Mouse (Mus musculus): ENCODE data around the gene Stk39.

Stk39 gene

DNA sequence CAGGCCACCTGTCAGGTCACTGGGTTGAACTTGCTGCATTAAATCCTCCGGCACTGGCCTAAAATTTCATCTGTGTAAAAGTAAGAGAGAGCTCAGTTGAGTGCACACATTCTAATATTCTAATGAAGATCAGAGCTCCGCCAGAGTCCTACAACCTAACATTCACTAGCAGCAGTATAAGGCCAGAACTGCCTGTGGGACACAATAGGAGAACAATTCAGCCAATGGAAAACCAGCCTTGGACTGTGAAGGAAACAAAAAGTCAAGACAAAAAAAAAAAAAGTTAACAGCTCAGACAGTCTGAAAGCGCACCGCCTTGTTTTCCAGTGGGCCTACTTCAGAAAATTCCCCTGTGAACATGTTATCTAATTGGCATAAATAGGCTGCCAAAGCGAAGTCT is 137.1 kb downstream of the Stk39 start:
- no peak for DNase-seq

DNA sequence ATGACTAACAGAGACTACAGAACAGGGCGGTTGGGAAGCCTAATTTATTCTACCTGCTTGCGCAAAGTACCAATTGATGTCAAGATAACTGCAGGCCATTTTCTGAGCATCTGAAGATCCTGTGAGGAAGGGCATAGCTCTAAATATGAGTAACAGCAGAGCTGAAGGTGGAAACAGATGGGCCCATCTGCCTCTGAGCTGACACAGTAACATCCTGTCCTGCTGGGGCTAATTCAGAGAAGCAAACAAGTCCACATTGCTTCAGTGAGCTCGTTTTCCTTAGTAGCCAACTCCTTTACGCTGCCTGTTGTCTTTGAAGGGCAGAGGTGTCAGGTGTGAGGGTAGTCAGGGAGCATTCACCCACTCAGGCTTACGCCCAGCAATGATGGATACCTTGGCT is 146.8 kb downstream of the Stk39 start:
- DNase-seq = no peak

DNA sequence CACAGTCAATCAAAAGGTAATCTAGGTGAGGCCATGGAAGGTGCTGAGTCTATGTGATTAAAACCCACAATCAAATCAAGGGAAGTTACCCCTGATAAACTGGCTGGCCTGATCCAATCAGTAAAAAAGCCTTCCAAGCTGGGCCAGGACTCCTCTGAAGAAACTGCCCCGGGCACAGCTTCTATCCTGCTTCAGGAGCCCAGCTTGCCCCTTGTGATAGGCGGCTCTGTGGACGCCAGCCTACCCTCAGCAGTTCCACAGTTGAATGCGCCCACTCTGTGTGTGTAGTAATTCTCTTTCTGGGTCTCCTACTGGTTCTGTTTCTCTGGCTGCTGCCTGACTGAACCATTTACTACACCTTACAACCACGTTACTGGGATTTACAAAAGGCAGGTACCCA is 150.8 kb downstream of the Stk39 start:
- DNase-seq = no peak

DNA sequence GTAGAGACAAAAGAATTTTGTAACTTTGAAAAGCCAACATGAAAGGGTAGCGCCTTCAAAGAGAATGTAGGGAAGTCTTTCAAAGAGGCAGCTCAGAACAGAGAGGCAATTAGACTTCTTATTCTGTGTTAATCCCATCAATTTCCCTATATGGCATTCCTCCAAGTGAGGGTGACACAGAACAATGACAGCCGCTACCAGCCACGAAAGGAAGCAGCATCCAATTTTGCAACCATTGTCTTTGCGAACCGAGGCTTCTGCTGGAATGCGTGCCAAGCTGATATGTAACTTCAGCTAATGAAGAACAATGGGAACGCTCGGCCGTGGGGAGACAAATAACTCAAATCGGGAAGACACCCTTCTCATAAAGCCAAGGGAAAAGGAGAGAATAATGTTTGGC is 151.4 kb downstream of the Stk39 start:
- no peak for DNase-seq

- no peak for DNase-seq
These were observed 153.6 kb downstream of the Stk39 start for GRCm38 (mm10) chr2:68318452-68318851.

DNA sequence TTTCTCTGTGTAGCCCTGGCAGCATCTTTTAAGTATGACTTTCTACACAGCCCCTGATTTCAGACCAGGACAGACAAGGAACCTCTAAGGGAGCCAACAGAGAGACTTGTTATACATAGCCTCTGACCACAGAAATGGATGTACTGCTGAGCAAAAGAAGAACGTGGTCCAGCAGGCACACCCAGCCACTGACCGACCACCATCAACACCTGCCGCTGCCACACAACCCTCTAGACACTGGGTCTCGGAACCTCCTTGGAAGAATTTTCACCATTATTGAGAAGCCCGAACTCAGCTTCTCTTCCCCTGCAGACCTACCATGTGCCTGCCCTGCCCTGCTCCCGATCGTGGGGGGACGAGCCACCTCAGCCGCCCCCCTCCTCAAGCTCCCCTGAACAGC is 154.2 kb downstream of the Stk39 start:
- DNase-seq = no peak

DNA sequence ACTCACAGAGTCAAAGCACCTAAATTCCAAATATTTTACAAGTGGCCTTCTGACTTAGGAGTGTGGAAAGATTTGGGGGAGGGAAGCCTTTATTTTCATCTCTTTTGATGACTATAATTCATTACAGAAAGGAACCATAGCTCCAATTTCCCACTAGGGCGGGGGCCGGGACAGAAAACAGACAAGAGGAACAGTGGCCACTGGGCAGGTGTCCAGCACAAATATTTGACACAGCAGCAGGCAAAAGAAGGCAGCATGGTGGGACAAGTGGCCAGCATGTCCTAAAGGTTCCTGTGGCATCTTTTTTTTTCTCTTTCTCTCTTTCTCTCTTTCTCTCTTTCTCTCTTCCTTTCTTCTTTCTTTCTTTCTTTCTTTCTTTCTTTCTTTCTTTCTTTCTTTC is 154.6 kb downstream of the Stk39 start:
- DNase-seq = no peak

DNA sequence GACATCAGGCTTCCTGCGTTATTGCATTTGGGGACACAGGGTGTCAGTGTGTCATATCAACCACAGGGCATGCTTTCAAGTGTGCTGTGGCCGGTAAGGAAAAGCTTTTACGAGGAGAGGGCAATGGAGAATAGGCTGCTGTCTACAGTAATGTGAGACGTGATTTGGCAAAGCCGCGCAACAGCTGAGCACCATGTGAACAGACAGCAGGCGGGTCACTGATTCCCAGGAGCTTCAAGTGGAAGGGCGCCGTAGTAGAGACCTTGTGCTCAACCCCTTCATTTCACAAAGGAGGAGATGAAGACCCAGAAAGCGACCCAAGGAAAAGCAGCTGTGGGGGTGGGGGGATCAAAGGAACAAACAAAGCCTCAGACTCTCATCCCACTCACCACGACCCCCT is 156.8 kb downstream of the Stk39 start:
- no peak for DNase-seq

GRCm38 (mm10) chr2:68310121-68310520 is 161.9 kb downstream of the Stk39 start:
- peak; percentile 9 to 19 for DNase-seq

DNA sequence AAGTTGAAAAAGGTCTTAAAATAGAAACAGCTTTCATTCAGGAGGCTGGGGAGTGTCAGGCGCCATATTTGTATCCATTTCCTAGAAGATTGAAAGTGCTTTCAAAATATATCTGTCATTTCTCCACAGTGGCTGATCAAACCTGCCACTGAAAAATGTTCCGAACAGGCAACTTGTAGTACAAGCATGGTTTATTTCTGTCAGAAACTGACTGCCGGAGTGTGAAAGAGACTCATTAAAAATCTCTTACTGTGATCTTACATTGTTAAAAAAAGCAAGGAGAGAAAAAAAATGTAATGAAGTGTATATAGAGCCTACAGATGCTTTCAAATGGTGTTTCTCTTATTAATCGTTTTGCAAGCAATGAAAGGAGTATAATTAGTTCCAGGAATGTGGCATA is 165.5 kb downstream of the Stk39 start:
- no peak for DNase-seq

DNA sequence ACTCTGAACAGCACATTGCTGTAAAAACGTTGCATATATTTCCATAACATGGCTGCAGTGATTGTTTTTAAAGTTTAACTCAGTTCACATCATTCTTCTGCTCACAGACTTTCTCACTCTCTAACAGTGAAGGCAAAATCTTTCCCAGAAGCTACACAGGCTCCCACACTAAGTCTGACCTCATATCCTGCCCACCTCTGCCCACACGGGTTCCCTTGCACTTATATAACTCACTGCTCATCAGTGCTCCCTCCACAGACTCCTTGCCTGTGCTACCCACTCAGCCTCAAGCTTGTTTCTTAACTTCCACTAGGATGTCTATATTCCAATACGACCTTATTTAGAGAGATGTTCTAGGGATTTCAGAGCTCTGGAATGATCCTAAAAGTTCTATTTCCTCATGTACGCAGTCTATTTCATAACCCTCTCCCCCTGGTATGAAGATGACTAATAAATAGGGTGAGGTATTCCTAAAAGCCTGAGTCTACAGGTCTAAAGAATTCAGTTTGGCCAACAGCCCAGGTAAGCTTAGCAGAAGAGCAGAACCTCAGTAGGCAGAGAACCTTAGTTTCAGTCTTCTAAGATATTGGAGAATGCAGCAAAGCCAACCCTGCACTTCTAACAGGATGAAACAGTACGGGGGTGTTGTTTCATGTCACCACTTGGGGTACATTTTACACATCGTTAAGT is 167.2 kb downstream of the Stk39 start:
- no peak for DNase-seq

DNA sequence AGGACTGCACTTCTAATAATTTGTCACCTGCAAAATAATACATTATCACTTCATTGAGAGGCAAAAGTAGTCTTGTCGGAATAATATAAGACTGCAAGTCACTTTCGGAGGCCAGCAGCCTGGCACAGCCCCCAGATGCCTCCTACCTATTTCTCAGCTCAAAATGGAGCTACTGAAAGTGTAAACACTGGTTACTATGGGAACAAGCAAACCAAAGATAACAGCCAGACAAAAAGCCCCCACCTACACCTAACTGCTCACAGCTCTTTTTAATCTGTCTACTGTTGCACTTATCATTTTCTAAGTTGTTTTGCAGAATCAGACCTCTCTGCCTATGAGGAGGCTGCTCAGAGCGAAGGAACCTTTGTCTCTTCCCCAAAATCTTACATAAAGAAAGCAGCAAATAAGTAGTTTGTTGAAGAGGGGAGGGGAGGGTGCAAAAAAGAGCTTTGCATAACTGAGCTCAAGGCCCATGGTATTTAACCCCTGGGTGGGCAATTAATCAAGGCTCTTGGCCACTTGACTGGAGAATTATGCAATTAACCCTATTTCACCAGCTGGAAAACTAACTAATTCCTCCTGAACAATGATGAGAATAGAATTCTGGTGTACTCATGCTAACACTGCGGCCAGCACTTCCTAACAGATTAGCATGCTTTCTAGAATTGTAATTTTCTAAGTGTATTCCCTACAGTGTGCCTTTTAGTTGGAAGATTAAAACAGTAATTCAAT is 170.1 kb downstream of the Stk39 start:
- no peak for DNase-seq

- no peak for DNase-seq
These were observed 173.7 kb downstream of the Stk39 start for GRCm38 (mm10) chr2:68298356-68298755.

DNA sequence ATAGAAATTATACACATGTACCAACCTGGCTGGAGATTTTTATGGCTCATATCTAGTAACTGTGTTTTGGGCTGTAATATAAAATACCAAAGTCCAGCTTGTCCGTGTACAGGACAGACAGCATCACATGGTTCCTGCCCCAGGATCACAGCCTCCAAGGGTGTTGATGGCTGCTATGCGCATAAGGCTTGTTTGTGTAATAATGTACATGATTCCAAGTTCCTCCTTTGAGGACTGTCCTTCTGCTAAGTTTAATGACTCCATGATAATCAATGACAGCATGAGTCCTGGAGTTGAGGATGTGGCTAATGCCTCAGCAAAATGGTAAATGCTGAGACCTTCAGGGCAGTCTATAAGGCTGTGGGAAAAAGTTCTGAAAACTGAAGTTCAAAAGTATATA is 174.1 kb downstream of the Stk39 start:
- DNase-seq = no peak

GRCm38 (mm10) chr2:68296743-68297142 is 175.3 kb downstream of the Stk39 start:
- DNase-seq = no peak

- no peak for DNase-seq
These were observed 179.3 kb downstream of the Stk39 start for GRCm38 (mm10) chr2:68292539-68293320.

- no peak for DNase-seq
These were observed 180.2 kb downstream of the Stk39 start for GRCm38 (mm10) chr2:68291895-68292294.

GRCm38 (mm10) chr2:68289961-68290360 is 182.1 kb downstream of the Stk39 start:
- no peak for DNase-seq

- no peak for DNase-seq
These were observed 182.9 kb downstream of the Stk39 start for GRCm38 (mm10) chr2:68289177-68289576.

DNA sequence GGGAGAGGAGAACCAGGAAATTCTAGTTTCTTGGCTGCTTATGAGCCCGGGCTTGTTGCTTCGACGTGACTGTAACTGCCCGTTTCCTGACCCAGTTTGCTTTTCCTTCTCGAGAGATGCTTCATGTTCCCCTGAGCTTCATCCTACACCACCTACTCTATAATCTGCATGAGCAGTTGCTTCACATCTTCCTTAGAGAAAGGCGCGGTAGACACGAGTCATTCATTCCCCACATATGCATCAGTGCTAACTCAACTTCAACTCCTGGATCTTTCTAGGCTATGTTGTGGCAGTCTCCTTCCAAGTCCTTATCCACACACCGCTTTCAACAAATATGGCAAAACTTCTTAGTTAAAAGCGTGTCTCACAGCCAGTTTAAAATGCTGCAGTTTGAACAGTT is 184.0 kb downstream of the Stk39 start:
- DNase-seq = no peak

DNA sequence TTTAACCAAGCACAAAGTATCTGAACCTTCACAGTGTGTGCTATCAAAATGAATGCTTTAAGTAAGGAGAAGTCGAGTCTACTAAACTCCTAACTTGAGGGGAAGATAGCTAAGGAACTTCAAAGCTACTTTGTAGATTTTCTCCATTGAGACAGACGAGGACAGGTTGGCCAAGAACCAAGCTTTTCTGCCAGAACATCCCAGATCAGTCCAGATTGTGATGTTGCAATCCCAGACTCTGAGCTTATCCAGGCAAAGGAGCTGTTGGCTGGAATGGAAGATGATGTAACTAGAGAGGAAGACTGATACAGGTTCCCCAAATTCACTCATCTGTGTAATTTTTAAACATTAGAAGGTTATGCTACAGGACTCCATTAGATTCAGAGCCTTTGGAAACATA is 187.7 kb downstream of the Stk39 start:
- no peak for DNase-seq

DNA sequence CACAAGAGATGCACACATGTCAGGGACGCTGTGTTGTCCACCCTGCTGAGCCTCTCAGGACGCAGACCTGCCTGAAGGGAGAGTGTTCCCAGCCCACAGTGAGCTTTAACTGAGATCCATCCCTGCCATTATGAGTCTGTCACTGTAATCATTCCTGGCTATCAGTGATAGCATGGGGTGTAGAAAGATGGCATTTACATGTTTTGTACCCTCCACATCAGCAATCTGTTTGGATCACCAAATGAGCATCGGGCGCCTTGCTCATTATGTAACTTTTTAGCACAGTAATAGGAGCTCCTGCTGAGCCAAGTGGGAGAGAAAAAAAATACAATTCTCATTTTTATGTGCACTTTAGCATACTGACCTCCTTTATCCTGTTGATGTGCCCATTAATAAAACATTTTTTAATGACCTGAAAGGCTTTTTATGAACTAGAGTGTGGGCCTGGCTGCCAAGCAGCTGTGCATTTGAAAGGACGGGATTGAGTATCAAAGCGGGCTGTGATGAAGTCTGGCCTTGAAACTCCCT is 189.0 kb downstream of the Stk39 start:
- no peak for DNase-seq

DNA sequence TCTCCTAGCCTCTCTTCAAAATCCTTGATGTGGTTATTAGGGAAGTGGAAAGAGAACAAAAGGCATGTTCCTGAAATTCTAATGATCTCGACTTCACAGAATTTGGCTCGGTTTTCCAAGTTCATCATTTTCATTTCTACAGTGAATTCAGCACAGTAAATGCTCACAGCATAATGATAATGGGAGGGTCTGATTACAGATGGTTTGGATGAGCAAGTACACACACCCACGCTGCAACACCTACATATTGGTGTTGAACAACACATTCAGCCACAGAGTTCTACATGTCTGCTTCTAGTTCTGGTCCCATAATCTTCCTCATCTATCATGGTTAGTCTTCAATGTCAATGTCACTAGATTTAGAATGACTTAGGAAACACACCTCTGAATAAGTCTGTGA is 190.5 kb downstream of the Stk39 start:
- DNase-seq = no peak

DNA sequence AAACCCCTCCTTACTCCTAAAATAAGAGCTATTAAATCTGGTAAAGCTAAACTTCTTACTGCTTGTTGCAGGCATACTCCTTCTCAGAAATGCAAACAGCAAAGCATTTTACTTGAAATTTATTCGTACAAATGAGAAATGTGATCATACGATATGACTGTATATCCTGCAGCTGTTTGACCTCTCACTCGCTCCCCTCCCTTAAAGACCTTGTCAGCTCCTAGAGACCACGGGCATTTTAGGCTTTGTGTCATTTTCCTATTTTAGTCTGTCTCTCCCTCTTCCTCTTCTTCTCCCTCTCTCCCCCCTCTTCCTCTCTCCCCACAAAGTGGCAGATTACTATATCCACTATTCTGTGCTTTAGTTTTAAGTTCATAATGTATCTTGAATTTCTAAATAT is 200.8 kb downstream of the Stk39 start:
- DNase-seq = no peak

Data from thymus, postnatal 36 days (tissue).